Mouse (Mus musculus) kidney, embryonic 14.5 days (tissue): ENCODE results near the gene Pcp2. TPM values are rescaled to one million over a fixed set of nuclear protein-coding genes. Genes with fewer than 3 reads are reported as not detected.

Experiments used
- ATAC-seq: fragments of 200-750 bp; cut with Nextera tagmentation; 2 replicates; pipeline ENCODE4 v1.8.0; 2017; ENCODE audit warnings: moderate number of reproducible peaks, mild to moderate bottlenecking, moderate TSS enrichment, moderate library complexity; ENCODE audit not compliant: low FRiP score, low TSS enrichment
- H3K27ac ChIP-seq: fragments of 300-500 bp; sonication (generic); 2 replicates; pipeline ENCODE4 v1.5.1; 2014; ENCODE audit warnings: low read depth, mild to moderate bottlenecking, low read length, moderate library complexity, mixed read lengths
- H3K27me3 ChIP-seq: fragments of 300-500 bp; sonication (generic); 2 replicates; pipeline ENCODE4 v1.6.1; 2014; ENCODE audit warnings: mild to moderate bottlenecking, low read length; ENCODE audit not compliant: control insufficient read depth, insufficient read depth
- H3K36me3 ChIP-seq: fragments of 300-500 bp; sonication (generic); 2 replicates; pipeline ENCODE4 v1.6.1; 2014; ENCODE audit warnings: low read length, mixed read lengths; ENCODE audit not compliant: control insufficient read depth, insufficient read depth
- H3K4me1 ChIP-seq: fragments of 300-500 bp; sonication (generic); 2 replicates; pipeline ENCODE4 v1.6.1; 2014; ENCODE audit warnings: low read length, mixed read lengths; ENCODE audit not compliant: control insufficient read depth, insufficient read depth
- H3K4me2 ChIP-seq: fragments of 300-500 bp; sonication (generic); replicated peaks from 2 replicates; pipeline ENCODE4 v1.6.1; 2014; ENCODE audit warnings: low read depth, mild to moderate bottlenecking, low read length
- H3K4me3 ChIP-seq: fragments of 300-500 bp; sonication (generic); 2 replicates; pipeline ENCODE4 v1.5.1; 2014; ENCODE audit warnings: mild to moderate bottlenecking, low read length
- H3K9ac ChIP-seq: fragments of 300-500 bp; sonication (generic); 2 replicates; pipeline ENCODE4 v1.6.1; 2014; ENCODE audit warnings: low read depth, mild to moderate bottlenecking, low read length, moderate library complexity
- H3K9me3 ChIP-seq: fragments of 300-500 bp; sonication (generic); 2 replicates; pipeline ENCODE4 v1.6.1; 2016; ENCODE audit warnings: low read length; ENCODE audit not compliant: control insufficient read depth
- WGBS: fragments of 180-500 bp; shearing (Covaris S2); extraction: QIAGEN DNeasy Blood & Tissue Kit; methylation state at CpG from one replicate; pipeline ENCODE4 v1.1.7; 2014; 5-methylcytosine and 5-hydroxymethylcytosine counted together
- polyA plus RNA-seq: library from polyadenylated mRNA; unstranded; fragments of >200 nt; fragmentation: Nextera tagmentation; extraction: Ambion mirVana; gene quantifications from 2 replicates; pipeline ENCODE4 v1.2.1, GENCODE M21; 2014

Gene Pcp2
- polyA plus RNA-seq: 0.96 and 1.0 TPM in 2 replicates

GRCm38 (mm10) chr8:3625445-3625844 is at the start of gene Pcp2:
Gene Pcp2, minus strand, starts transcription at chr8:3625545.
- no peak for ATAC-seq
- Histone ChIP-seq H3K4me3 (no peak within 1 kb of the TSS), H3K36me3 (no peaks in the 10 kb centered on the region), H3K9me3 (no peaks in the 10 kb centered on the region), H3K9ac (no peak within 1 kb of the TSS), H3K27ac (no peak within 1 kb of the TSS), H3K27me3 (no peaks in the 10 kb centered on the region; the same call in 1 of the 2 replicates), H3K4me1 (0 out of 2 replicates have a peak, but pooled peaks cover 5% of the 10 kb centered on the region), H3K4me2 (no peak within 1 kb of the TSS)
- 67% methylated on average over 1 of the region's 1 CpGs for whole genome bisulfite sequencing

DNA sequence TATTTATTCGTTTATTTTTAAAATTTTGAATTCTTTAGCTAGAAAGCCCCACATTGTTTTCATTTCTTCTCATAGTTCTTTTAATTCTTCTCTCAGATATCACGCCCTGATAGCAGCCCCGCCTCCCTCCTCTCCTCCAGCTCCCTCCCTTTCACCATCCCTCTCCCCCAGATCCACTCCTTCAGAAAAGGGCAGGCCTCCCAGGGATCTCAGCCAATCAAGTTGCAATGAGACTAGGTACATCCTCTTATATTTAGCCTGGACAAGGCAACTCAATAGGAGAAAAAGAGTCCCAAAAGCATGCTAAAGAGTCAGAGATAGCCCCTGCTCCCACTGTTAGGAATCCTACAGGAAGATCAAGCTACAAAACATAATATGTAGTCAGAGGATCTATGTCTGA is 49.3 kb upstream of the Pcp2 start:
- Histone ChIP-seq H3K9me3 (no peaks in the 10 kb centered on the region), H3K36me3 (peaks cover 8% of the 10 kb centered on the region; the same call in 1 of the 2 replicates), H3K4me2 (no peak overlapping the region), H3K27me3 (no peaks in the 10 kb centered on the region), H3K4me3 (no peak overlapping the region), H3K4me1 (no peaks in the 10 kb centered on the region; the same call in 1 of the 2 replicates), H3K9ac (no peak overlapping the region), H3K27ac (no peak overlapping the region)
- ATAC-seq: no peak
- 52% methylated on average over 3 of the region's 3 CpGs for WGBS

DNA sequence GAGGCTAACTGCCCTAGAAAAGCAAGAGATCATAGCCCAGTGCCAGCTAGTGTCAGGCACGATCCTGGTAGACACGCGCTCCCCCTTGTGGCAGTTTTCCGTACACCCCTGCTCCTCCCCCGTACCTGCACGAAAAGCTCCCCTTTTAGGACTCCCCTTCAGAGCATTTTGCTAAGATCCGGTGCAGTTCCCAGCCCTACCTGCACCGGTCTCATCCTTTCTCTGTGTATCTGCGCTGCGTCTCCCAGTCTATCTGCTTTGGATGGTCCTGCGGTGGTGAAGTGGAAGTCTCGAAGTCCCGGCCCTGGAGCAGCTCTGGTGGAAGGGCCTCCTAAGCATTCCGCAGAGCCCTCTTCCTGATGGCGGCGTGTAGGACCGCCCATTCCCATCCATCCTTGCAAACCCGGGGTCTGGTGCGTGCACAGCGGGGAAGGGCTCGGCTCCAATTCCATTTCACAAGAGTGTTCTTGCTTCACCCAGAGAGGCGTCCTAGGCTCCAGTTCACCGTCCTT is 46.7 kb upstream of the Pcp2 start, which contains the start of gene Fcor:
TSS of gene Fcor (minus strand) at position 383 of the 512 bp plus-strand sequence.
- Histone ChIP-seq H3K27ac (peak within 1 kb of the TSS; percentile 42; the same call in 1 of the 2 replicates), H3K27me3 (no peaks in the 10 kb centered on the region), H3K9ac (peak within 1 kb of the TSS; percentile 53), H3K4me1 (no peaks in the 10 kb centered on the region), H3K4me3 (peak within 1 kb of the TSS; percentile 41), H3K9me3 (no peaks in the 10 kb centered on the region), H3K4me2 (peak within 1 kb of the TSS; percentile 59), H3K36me3 (no peaks in the 10 kb centered on the region)
- under 1% methylated on average over 23 of the region's 23 CpGs for whole genome bisulfite sequencing
- ATAC-seq: peak; percentile 81

GRCm38 (mm10) chr8:3670388-3670787 is 45.0 kb upstream of the Pcp2 start:
- Histone ChIP-seq H3K9ac (no peak overlapping the region), H3K4me3 (no peak overlapping the region), H3K36me3 (no peaks in the 10 kb centered on the region), H3K4me2 (no peak overlapping the region), H3K27me3 (no peaks in the 10 kb centered on the region), H3K27ac (no peak overlapping the region), H3K4me1 (no peaks in the 10 kb centered on the region), H3K9me3 (no peaks in the 10 kb centered on the region)
- ATAC-seq: no peak
- 72% methylated on average over 2 of the region's 2 CpGs for WGBS

GRCm38 (mm10) chr8:3665507-3665906 is 40.2 kb upstream of the Pcp2 start, which contains the start of gene Mcemp1:
Gene Mcemp1, plus strand, starts transcription at chr8:3665754.
- 58% methylated on average over 6 of the region's 6 CpGs for WGBS
- no peak within 1 kb of the TSS for H3K27ac ChIP-seq
- H3K27me3 ChIP-seq: no peaks in the 10 kb centered on the region
- ATAC-seq: no peak
- H3K9ac ChIP-seq: no peak within 1 kb of the TSS
- H3K9me3 ChIP-seq: no peaks in the 10 kb centered on the region
- H3K36me3 ChIP-seq: no peaks in the 10 kb centered on the region
- no peaks in the 10 kb centered on the region for H3K4me1 ChIP-seq
- no peak within 1 kb of the TSS for H3K4me2 ChIP-seq
- no peak within 1 kb of the TSS for H3K4me3 ChIP-seq

DNA sequence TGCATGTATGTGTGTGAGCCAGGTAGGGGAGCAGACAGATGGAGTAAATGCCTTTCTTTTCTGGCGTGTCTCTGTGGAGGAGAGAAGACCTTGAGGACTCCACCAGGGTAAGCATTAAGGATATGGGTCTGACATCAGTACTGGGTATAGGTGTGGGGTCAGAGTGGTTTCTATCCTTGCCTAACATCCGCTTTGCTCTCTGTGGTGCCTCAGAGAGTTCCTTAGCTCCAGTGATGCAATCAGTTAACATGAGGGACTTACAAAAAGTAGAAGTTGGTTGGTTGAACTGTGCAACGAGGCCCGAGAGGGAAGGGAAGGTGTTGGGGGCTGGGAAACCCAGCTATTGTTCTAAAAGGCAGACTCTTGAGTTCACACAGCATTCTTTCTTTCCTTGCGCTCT is 39.1 kb upstream of the Pcp2 start:
- Histone ChIP-seq H3K4me3 (no peak overlapping the region), H3K27ac (no peak overlapping the region), H3K36me3 (no peaks in the 10 kb centered on the region), H3K4me2 (no peak overlapping the region), H3K27me3 (no peaks in the 10 kb centered on the region), H3K4me1 (no peaks in the 10 kb centered on the region), H3K9ac (no peak overlapping the region), H3K9me3 (no peaks in the 10 kb centered on the region)
- 69% methylated on average over 5 of the region's 5 CpGs for WGBS
- ATAC-seq: no peak

DNA sequence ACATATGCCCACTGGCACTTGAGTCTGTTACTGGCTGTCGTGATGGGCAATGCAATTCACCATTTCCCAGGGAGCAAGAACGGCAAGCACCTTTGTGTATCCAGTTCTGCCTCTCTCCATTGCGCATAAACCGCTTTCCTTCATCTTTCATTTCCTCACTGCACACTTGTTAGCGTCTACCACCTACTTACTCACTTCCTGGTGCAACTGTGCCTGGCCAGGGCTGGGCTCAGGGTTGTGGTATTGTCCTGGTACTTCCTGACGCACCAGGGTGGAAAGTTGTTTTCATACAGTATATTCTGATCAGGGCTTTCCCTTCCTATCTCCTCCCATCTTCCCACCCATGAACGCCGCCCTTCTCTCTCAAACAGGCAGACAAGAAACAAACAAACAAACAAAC is 35.5 kb upstream of the Pcp2 start:
- Histone ChIP-seq H3K4me1 (peaks cover 6% of the 10 kb centered on the region; the same call in 1 of the 2 replicates), H3K36me3 (no peaks in the 10 kb centered on the region), H3K9me3 (no peaks in the 10 kb centered on the region), H3K4me2 (no peak overlapping the region), H3K27ac (no peak overlapping the region), H3K27me3 (no peaks in the 10 kb centered on the region), H3K4me3 (no peak overlapping the region), H3K9ac (no peak overlapping the region)
- ATAC-seq: no peak
- WGBS: 83% methylated on average over 8 of the region's 8 CpGs

DNA sequence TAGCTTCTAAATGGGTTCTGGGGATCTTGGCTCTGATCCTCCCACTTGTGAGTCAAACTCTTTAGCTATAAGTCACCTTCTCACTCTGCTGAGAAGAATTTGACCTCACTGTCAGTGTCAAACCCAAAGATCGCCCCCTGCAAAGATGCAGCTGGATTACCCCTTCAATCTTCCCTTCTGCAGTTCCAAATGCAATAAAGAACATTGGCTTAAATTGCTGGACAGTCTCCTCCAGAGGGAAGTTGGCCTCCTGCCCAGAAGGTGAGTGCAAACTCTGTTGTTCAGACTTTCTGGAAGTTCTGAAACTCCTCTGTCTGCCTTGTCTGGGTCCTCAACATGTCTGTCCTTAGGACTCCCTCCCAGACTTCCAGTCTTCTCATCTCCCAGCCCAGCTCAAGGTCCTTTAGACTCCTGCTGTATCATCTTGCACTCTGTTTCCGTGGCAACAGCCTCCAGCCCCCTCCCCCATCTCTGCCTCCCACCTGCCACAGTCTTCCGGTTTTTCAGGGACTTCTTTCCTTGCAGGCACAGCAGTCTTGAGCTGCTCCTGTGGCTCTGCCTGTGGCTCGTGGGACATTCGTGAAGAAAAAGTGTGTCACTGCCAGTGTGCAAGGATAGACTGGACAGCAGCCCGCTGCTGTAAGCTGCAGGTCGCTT is 31.5 kb upstream of the Pcp2 start:
- no peak overlapping the region for H3K4me3 ChIP-seq
- 0 out of 2 replicates have a peak overlapping the region, but pooled peaks have one; percentile 0 for H3K4me2 ChIP-seq

DNA sequence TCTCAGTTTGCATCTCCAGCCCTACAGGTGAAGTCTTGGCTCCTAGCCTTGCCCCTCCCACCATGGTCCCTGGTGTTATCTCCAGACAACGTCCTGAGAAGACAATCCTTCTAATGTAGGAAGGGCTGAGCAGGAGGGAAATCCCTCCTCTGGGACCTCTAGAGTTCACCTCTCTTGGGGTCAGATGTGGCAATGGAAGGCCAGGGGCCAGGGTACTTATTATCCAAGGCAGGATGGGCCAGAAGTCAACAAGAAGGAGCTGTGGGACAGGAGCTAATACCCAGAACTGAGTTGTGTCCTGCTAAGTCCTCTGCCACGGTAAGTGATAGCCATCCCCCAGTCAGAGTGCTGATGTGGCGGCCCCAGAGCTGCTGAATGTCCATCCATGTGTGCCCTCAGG is 30.2 kb upstream of the Pcp2 start, which contains the start of gene Retn:
TSS of gene Retn (plus strand) at position 245 of the 400 bp plus-strand sequence.
- Histone ChIP-seq H3K9ac (no peak within 1 kb of the TSS), H3K9me3 (no peaks in the 10 kb centered on the region), H3K4me2 (no peak within 1 kb of the TSS), H3K4me1 (peaks cover 6% of the 10 kb centered on the region; the same call in 1 of the 2 replicates), H3K27ac (no peak within 1 kb of the TSS), H3K4me3 (no peak within 1 kb of the TSS), H3K27me3 (no peaks in the 10 kb centered on the region), H3K36me3 (no peaks in the 10 kb centered on the region)
- ATAC-seq: no peak
- WGBS: 78% methylated on average over 3 of the region's 3 CpGs

More for the DNA sequence above, 31.5 kb upstream of the Pcp2 start:
- no peaks in the 10 kb centered on the region for H3K36me3 ChIP-seq
- ATAC-seq: peak; percentile 82
- peaks cover 6% of the 10 kb centered on the region; the same call in 1 of the 2 replicates for H3K4me1 ChIP-seq
- 13% methylated on average over 7 of the region's 7 CpGs for WGBS
- H3K27ac ChIP-seq: no peak overlapping the region
- no peak overlapping the region for H3K9ac ChIP-seq
- no peaks in the 10 kb centered on the region for H3K27me3 ChIP-seq
- H3K9me3 ChIP-seq: no peaks in the 10 kb centered on the region
